Mouse (Mus musculus) ovary, adult 18-20 months (tissue): ENCODE data around the gene Car6.

Experiments used
- DNase-seq: peaks from one replicate; pipeline ENCODE4 v3.0.0; 2022; ENCODE audit warnings: low spot score, mixed read lengths

Gene Car6

DNA sequence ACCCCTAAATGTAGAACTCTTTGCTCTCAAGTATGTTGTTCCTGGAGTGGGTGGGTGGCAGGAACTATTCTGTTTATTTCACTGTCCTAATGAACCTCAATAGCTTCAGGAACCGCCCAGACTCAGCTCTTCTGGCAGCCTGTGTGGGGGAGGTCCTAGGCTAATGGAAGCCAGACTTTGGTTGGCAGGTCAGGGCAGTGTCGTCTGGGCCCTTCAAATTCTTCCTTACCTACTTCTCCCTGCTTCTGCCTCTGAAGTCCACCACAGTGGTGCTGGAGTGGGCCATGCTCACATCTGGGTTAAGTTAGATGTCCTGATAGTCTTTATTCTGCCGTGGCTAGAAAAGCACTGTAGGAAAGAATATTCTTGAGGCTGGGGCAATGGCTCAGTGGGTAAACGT is 23.0 kb downstream of the Car6 start:
- no peak for DNase-seq

DNA sequence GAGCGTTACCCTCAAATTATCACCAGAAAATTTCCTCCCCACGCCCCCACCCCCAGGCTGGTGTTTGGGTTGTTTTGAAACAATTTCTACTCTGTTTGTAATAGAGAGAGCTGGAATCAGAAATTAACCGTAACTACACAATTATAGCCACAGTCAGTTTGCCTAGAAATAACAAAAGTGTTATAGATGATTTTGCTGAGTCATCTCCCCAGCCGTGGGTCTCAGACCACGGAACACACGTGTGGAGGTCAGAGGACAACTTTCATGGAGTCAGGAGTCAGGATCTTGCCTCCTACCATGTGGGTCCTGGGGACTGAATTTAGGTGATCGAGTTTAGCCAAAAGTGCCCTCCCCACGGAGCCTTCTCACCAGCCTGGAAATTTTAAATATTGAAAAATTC is 24.0 kb downstream of the Car6 start:
- no peak for DNase-seq

- DNase-seq = no peak
These were observed 24.6 kb downstream of the Car6 start for GRCm38 (mm10) chr4:150176535-150176934.

GRCm38 (mm10) chr4:150174027-150174426 is 27.1 kb downstream of the Car6 start:
- DNase-seq = no peak

DNA sequence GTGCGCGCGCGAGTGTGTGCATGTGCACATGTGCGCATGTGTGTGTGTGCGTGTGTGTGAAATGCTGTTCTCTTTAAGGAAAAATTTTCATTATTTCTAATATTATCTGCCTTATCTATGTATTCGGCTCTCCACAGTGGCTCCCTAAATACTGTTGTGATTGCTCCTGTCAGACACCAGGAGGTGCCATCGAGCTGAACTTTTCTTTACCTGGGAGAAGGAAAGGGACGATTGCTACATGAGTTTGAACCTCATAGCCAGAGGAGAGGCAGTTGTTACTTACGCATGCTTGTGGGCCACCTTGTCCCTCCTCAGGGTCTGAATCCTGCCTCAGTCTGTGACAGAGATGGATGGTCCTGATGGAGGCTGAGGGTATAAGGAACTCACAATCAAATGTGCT is 27.9 kb downstream of the Car6 start:
- no peak for DNase-seq

- DNase-seq = no peak
These were observed 29.0 kb downstream of the Car6 start for GRCm38 (mm10) chr4:150172107-150172506.

DNA sequence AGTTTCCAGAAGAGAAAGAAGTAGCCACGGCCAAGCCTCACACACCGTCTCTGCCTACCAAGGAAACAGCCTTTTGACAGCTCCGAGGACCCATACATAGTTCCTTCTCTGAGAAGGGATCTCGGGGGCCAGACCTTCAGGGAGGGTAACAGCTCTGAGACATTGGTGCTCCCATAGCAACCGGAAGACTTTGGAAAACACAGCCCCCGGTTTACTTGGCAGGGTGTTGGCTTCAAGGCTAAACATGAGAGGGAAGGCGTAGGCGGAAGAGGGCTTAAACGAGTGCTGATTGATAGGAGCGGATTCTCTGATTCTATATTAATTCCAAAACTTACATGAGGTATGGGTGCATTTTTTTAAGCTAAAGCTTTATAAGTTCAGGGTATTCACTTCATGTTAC is 32.7 kb downstream of the Car6 start:
- peak; percentile 65 for DNase-seq

- DNase-seq = no peak
These were observed 36.3 kb downstream of the Car6 start for GRCm38 (mm10) chr4:150164875-150165274.

DNA sequence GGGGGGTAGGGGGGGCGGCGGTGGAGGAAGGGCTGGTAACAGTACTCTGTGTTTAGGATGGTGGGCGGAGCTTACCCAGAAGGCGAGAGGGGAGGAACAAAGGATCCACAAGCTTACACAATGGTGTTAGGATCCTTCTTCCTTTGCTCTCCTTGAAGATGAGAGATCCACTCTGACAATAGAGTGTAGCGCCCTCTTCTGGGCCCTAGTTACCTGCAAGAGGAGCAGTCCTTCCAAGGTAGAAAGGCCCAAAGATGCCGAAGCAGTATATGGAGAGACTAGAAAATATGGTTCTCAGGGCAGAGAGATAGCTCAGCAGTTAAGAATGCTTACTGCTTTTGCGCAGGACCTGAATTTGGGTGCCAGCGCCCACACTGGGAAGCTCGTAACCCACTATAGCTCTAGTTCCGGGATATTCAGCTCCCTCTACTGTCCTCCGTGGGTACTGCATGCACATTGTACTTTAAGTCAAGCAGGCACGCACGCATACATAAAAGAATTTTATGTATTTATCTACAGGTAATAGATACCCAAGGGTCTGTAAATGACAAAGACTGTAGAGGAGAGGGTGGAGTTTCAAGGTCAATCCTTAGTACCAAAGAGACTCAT is 38.5 kb downstream of the Car6 start:
- no peak for DNase-seq

DNA sequence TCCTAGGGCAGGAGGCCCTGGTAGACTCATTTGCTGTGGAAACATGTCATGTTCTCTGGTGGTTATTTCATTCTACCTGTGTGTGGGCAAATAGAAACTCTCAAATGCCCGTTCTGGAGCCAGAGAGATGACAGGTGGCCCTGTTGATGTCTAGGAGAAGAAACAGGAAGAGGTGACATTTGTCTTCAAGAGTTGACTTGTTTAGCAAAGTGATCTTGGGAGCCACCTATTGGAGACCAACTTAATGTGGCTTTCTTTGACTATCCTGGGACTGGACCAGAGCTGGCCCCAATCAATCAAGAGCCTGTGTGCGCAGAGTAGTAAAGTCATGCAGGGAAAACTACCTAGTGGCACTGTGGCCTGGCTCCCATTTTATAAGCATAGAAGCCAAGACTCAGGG is 41.7 kb downstream of the Car6 start:
- DNase-seq = no peak

DNA sequence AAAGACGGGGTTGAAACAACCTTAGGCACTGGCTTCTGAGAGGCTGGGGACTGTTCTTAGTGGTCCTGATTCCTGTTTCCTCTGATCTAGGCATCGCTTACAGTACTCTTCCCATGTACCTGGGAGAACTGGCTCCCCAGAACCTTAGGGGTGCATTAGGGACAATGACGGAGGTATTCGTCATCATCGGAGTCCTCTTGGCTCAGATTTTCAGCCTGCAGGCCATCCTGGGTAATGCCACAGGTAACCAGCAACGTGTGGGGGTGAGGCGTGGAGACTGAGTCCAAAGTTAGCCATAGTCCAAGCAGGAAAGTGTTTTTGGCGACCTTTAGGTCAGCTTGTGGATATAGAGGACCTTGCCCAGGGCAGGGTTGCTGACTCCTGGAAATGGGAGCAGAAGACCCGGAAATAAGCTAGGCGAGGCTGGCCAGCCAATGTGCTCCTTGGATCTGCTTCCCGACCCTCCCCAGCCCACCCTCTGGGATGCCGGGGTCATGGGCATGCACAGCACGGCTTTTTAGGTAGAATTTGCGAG is 43.7 kb downstream of the Car6 start:
- no peak for DNase-seq

DNA sequence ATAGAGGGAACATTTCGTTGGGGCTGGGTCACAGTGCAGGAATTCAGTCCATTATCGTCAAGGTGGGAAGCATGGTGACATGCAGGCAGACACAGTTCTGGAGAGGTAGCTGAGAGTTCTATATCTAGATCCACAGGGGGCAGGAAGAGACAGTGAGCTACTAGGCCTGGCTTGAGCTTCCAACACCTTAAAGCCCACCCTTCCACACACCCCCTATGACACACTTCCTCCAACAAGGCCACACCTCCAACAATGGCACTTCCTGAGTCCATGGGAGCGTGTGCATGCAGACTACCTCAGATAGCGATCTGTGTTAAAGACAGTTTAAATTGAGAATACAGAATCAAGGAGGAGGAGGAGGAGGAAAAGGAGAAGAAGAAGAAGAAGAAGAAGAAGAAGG is 45.4 kb downstream of the Car6 start:
- no peak for DNase-seq

- no peak for DNase-seq
These were observed 45.8 kb downstream of the Car6 start for GRCm38 (mm10) chr4:150155301-150155700.

DNA sequence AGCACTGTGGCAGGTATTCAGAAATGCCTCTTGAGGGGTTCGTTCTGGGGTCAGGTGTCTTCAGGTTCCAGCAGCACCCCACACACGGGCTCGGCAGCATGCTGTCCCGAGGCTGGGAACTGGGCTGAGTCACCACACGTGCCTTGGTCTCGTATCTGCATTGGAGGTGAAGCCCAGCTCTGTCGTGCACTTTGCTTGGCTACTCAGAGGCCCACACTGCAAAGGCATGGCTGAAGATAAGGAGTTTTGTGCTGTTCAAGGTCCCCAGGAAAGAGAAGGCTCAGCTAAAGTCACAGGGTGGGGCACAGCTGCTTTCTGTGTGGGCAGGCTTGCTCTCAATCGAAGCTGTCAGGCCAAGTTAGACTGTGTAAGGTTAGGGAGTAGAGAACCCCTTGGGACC is 48.6 kb downstream of the Car6 start:
- no peak for DNase-seq

- no peak for DNase-seq
These were observed 50.1 kb downstream of the Car6 start for GRCm38 (mm10) chr4:150151045-150151444.

- no peak for DNase-seq
These were observed 54.8 kb downstream of the Car6 start for GRCm38 (mm10) chr4:150146286-150146685.

DNA sequence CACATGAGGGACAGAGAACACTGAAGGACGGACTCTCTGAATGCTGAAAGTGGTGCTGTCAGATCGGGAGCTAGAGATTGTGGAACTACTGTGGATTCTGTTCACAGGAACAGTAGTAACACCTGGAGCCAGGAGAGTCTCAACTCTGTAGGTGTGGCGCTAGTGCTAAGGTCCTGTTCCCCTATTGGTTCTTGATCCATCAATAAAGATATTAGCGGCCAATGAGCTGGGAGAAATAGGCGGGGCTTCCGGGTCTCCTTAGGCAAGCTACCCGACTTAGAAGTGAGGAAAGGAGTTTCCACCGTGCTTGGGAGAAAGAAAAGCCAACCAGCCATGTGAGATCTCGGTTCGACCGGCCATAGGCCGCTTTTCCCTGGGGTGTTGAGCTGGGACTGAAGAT is 56.9 kb downstream of the Car6 start:
- no peak for DNase-seq

DNA sequence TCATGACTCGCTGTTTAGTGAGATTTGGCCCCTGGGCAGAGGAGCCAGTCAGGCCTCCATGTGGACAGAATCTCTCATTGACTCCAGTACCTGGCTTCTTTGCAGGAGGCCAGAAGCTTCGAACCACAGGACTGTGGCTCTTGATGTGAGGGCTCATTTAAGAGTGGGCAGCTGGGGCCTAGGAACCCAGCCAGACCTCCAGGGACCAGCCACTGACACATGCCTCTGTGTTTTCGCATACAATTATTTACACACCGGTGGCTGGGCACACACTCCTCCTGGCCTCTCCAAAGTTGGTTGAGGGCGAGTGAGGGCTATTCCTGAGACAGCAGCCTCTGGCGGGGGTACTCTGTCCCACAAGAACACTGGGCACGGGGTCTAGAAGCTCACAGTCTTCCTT is 60.8 kb downstream of the Car6 start:
- DNase-seq = no peak

- DNase-seq = no peak
These were observed 62.0 kb downstream of the Car6 start for GRCm38 (mm10) chr4:150139090-150139489.

DNA sequence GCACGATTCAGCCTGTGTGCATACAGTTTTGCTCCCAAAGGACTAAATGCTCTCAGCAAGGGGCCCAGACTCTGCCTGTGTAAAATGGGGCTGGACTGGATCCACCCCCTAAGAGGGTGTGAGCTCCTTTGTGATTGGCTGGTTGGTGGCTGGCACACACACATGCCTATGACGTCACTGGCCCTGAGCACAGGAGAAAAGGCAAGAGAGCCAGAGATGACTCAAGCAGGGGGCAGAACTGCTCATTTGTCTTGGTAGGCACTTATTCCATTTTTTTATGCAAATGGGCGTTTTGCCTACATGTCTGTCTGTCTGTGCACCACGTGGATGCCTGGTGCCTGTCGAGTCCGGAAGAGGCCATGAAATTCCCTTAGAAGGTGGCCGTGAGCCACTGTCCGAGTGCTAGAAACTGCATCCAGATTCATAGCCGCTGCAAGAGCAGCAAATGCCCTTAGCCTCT is 63.0 kb downstream of the Car6 start:
- peak; percentile 67 for DNase-seq

DNA sequence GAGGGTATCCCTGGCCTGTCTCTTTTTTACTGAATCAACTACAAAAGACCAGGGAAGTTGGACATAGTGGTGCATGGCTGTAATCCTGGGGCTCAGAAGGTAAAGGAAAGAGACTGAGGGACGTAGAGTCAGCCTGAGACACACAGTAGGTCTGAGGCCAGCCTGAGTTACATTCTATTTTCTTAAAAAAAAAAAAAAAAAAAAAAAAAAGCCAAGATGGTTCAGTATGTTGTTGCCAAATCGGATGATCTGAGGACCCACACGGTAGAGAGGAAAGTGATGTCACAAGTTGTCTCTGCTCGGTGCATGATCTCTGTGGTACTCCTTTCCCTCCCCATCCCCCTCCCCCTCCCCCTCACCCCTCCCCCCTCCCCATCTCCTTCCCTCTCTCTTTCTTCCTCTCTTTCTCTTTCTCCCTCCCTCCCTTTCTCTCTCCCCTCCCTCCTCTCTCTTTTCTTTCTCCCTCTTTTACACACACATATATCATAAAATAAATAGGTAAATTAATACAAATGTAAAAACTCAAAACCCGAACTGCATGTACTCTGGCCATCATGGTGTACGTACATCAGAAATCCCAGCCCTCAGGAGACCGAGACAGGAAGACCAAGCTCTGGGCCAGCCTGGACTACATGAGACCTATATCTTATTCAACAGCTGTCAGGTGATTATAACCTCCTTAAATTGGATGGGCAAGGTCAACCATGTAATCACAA is 63.6 kb downstream of the Car6 start:
- DNase-seq = no peak
